Mouse (Mus musculus): ENCODE results near the gene Cyp26b1. TPM values are rescaled to one million over a fixed set of nuclear protein-coding genes. Genes with fewer than 3 reads are reported as not detected.

Gene Cyp26b1
- 2.3 and 2.7 TPM in 2 replicates for polyA plus RNA-seq (2016; fragmentation: Nextera tagmentation; extraction: Ambion mirVana)

GRCm38 (mm10) chr6:84593693-84594092 lies at the start of gene Cyp26b1:
Gene Cyp26b1 (minus strand): TSS chr6:84593908.
- peaks cover 43% of the 10 kb centered on the region for H3K27me3 ChIP-seq (ENCODE audit: insufficient read depth, poor library complexity, severe bottlenecking)
- H3K9me3 ChIP-seq: no peaks in the 10 kb centered on the region
- H3K36me3 ChIP-seq: no peaks in the 10 kb centered on the region
- no peak within 1 kb of the TSS for H3K4me3 ChIP-seq
- WGBS: 82% methylated on average over 10 of the region's 10 CpGs
- 0 out of 2 replicates have a peak within 1 kb of the TSS, but pooled peaks have one; percentile 12 for H3K27ac ChIP-seq
- H3K4me1 ChIP-seq: peaks cover 32% of the 10 kb centered on the region
- peak; percentile 68 for DNase-seq (ENCODE audit: low spot score)

DNA sequence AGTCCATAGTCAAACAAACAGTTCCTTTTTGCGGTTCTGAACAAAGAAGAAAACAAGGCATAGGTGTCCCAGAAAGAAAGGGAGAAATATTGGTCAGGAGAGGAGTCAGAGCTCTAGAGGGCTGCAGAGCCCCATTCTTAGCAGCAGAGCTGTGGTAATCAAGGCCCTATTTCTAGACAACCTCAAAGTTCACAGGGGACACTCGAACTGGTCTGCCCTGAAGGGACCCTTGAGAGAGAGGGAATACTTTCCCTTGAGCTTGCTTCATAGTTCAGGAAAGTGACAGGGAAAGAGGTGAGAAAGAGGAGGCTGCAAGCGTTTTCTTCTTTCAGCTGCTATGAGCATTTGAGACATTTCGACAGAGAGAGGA lies 47.3 kb upstream of the Cyp26b1 start:
- no peak for DNase-seq (ENCODE audit: low spot score)
- H3K9me3 ChIP-seq: no peaks in the 10 kb centered on the region
- H3K4me3 ChIP-seq: no peak overlapping the region
- peaks cover 25% of the 10 kb centered on the region for H3K4me1 ChIP-seq
- H3K27me3 ChIP-seq (ENCODE audit: insufficient read depth, poor library complexity, severe bottlenecking): no peaks in the 10 kb centered on the region
- peak overlapping the region; percentile 37; the same call in 1 of the 2 replicates for H3K27ac ChIP-seq
- no peaks in the 10 kb centered on the region for H3K36me3 ChIP-seq
- 62% methylated on average over 4 of the region's 4 CpGs for WGBS

- H3K36me3 ChIP-seq: no peaks in the 10 kb centered on the region
- no peak overlapping the region for H3K4me3 ChIP-seq
- H3K4me1 ChIP-seq: peaks cover 25% of the 10 kb centered on the region
- peak; percentile 78 for DNase-seq (ENCODE audit: low spot score)
- peak overlapping the region; percentile 37; the same call in 1 of the 2 replicates for H3K27ac ChIP-seq
- no peaks in the 10 kb centered on the region for H3K9me3 ChIP-seq
- no peaks in the 10 kb centered on the region for H3K27me3 ChIP-seq (ENCODE audit: insufficient read depth, poor library complexity, severe bottlenecking)
- 34% methylated on average over 9 of the region's 9 CpGs for WGBS
Measured at GRCm38 (mm10) chr6:84640324-84641061, 46.8 kb upstream of the Cyp26b1 start.

DNA sequence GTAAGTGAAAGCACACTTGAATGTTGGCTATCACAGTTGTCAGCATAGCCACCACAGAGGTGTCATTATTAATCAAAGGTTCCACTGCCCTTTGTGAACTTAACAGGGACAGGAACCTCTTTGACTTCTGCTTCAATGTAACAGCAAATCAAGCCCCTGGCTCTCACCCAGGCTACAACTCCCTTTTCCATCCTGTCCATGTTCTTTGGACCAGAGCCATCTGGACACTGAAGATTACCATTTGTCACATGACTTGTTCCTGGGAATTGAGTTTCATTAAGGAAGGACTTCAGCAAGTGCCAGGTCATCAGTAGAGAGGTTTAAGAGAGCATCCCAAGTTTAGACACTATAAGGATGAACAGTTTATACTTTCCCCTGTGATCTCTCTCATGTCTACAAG lies 44.5 kb upstream of the Cyp26b1 start:
- DNase-seq (ENCODE audit: low spot score): no peak
- no peak overlapping the region for H3K4me3 ChIP-seq

DNA sequence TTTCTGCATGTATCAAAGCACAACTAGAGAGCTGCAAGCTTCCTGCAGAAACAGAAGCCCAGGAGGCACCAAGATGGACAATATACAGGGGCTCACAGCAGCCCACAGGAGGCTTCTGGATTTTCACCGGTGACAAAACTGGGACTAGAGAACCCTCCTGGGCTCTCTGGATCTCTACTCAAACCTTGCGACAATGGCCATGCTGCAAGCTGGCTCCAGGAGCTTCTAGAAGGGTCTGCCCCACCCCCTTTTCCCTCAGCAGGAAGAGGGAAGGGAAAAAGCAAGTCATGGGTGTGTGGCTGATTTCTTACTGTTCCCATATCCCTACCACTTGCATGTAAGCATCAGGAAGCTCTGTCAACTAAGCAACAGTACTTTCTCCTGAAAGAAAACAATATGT lies 37.9 kb upstream of the Cyp26b1 start:
- H3K4me1 ChIP-seq: peaks cover 11% of the 10 kb centered on the region
- H3K27me3 ChIP-seq (ENCODE audit: insufficient read depth, poor library complexity, severe bottlenecking): no peaks in the 10 kb centered on the region
- H3K4me3 ChIP-seq: no peak overlapping the region
- peak; percentile 72 for DNase-seq (ENCODE audit: low spot score)
- no peaks in the 10 kb centered on the region for H3K9me3 ChIP-seq
- no peak overlapping the region for H3K27ac ChIP-seq
- WGBS: 84% methylated on average over 2 of the region's 2 CpGs
- no peaks in the 10 kb centered on the region for H3K36me3 ChIP-seq

More for the DNA sequence above, 44.5 kb upstream of the Cyp26b1 start:
- Histone ChIP-seq H3K27me3 (ENCODE audit: insufficient read depth, poor library complexity, severe bottlenecking) (no peaks in the 10 kb centered on the region), H3K9me3 (no peaks in the 10 kb centered on the region), H3K27ac (no peak overlapping the region), H3K4me1 (peaks cover 25% of the 10 kb centered on the region), H3K36me3 (no peaks in the 10 kb centered on the region)

GRCm38 (mm10) chr6:84630276-84630675 lies 36.6 kb upstream of the Cyp26b1 start:
- 57% methylated on average over 1 of the region's 1 CpGs for WGBS
- Histone ChIP-seq H3K9me3 (no peaks in the 10 kb centered on the region), H3K27me3 (ENCODE audit: insufficient read depth, poor library complexity, severe bottlenecking) (no peaks in the 10 kb centered on the region), H3K4me3 (no peak overlapping the region), H3K27ac (no peak overlapping the region), H3K36me3 (no peaks in the 10 kb centered on the region), H3K4me1 (peaks cover 11% of the 10 kb centered on the region)
- peak; percentile 2 for DNase-seq (ENCODE audit: low spot score)

DNA sequence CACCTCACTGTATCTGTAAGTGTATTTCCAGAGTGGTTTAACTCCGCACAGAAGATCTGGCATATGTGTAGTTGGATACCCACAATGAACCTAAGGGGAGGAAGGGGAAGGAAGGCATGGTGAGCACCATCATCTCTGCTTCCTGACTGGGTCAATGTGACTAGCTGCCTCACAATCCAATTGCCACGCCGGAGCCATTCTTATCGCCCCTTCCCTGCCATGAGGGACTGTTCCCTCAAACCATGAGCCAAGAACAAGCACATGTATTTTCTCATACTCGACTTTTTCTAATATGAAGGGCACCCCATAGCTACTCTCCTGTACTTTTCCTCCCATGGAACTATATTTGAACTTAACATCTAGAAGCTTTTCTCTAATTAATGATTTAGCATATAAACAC lies 35.1 kb upstream of the Cyp26b1 start:
- no peak overlapping the region for H3K27ac ChIP-seq
- DNase-seq (ENCODE audit: low spot score): peak; percentile 52
- 81% methylated on average over 5 of the region's 5 CpGs for WGBS
- H3K27me3 ChIP-seq (ENCODE audit: insufficient read depth, poor library complexity, severe bottlenecking): no peaks in the 10 kb centered on the region
- H3K9me3 ChIP-seq: no peaks in the 10 kb centered on the region
- H3K4me3 ChIP-seq: no peak overlapping the region
- no peaks in the 10 kb centered on the region for H3K36me3 ChIP-seq
- H3K4me1 ChIP-seq: peaks cover 11% of the 10 kb centered on the region

DNA sequence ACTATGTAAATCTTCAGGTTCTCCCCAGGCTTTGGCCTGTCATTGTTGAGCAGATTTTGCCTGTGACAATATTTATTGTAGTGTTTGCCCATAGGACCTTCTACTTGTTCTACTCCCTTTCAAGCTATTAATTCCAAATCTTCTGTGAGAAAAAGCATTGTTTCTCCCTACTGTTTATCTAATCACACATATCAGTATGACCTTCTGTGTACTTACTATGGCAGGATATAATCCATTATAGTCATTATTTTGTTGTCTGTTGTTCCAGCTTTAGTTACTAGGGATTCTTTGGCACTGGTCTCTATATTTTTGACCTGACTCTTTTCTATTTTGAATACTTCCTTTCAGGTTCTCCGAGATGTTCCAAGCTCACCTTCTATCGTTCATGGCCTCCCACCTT lies 32.7 kb upstream of the Cyp26b1 start:
- WGBS: 90% methylated on average over 2 of the region's 2 CpGs

DNA sequence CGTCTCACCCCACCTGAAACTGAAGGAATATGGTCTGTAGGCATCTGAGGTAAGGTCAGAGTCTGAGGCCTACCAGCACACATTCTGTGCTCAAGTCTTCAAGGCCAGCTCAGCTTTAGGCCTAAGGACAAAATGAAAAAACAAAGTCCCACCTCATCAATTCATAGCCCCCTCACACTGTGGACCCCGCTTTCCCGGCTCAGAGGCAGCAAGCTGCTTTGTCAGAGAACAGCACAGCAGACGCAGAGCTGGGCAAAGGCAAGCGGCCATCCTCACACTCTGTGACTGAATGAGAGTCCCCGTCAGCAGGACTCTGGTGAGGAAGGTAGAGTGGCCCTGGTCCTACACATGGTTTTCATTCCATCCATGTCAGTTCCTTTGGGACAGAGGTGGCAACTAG lies 25.5 kb upstream of the Cyp26b1 start:
- 82% methylated on average over 6 of the region's 6 CpGs for WGBS
- no peaks in the 10 kb centered on the region for H3K4me1 ChIP-seq
- H3K36me3 ChIP-seq: 0 out of 2 replicates have a peak, but pooled peaks cover 15% of the 10 kb centered on the region

More for the DNA sequence above, 32.7 kb upstream of the Cyp26b1 start:
- H3K27ac ChIP-seq: no peak overlapping the region
- DNase-seq (ENCODE audit: low spot score): no peak
- no peaks in the 10 kb centered on the region for H3K27me3 ChIP-seq (ENCODE audit: insufficient read depth, poor library complexity, severe bottlenecking)
- no peak overlapping the region for H3K4me3 ChIP-seq
- H3K36me3 ChIP-seq: no peaks in the 10 kb centered on the region
- peaks cover 4% of the 10 kb centered on the region for H3K4me1 ChIP-seq
- no peaks in the 10 kb centered on the region for H3K9me3 ChIP-seq

GRCm38 (mm10) chr6:84617051-84617450 lies 23.3 kb upstream of the Cyp26b1 start:
- 89% methylated on average over 1 of the region's 1 CpGs for WGBS
- Histone ChIP-seq H3K4me1 (no peaks in the 10 kb centered on the region), H3K27me3 (ENCODE audit: insufficient read depth, poor library complexity, severe bottlenecking) (no peaks in the 10 kb centered on the region), H3K36me3 (0 out of 2 replicates have a peak, but pooled peaks cover 15% of the 10 kb centered on the region), H3K9me3 (no peaks in the 10 kb centered on the region), H3K4me3 (no peak overlapping the region), H3K27ac (no peak overlapping the region)
- peak; percentile 56 for DNase-seq (ENCODE audit: low spot score)

More for the DNA sequence above, 25.5 kb upstream of the Cyp26b1 start:
- Histone ChIP-seq H3K4me3 (no peak overlapping the region), H3K27me3 (ENCODE audit: insufficient read depth, poor library complexity, severe bottlenecking) (no peaks in the 10 kb centered on the region), H3K9me3 (no peaks in the 10 kb centered on the region), H3K27ac (no peak overlapping the region)
- DNase-seq (ENCODE audit: low spot score): peak; percentile 57

GRCm38 (mm10) chr6:84616586-84616985 lies 22.9 kb upstream of the Cyp26b1 start:
- H3K4me1 ChIP-seq: no peaks in the 10 kb centered on the region
- H3K9me3 ChIP-seq: no peaks in the 10 kb centered on the region
- H3K27ac ChIP-seq: no peak overlapping the region
- 0 out of 2 replicates have a peak, but pooled peaks cover 15% of the 10 kb centered on the region for H3K36me3 ChIP-seq
- H3K27me3 ChIP-seq (ENCODE audit: insufficient read depth, poor library complexity, severe bottlenecking): no peaks in the 10 kb centered on the region
- 75% methylated on average over 1 of the region's 1 CpGs for WGBS
- H3K4me3 ChIP-seq: no peak overlapping the region
- peak; percentile 64 for DNase-seq (ENCODE audit: low spot score)

GRCm38 (mm10) chr6:84613561-84613960 lies 19.9 kb upstream of the Cyp26b1 start:
- WGBS: 80% methylated on average over 3 of the region's 3 CpGs
- Histone ChIP-seq H3K4me3 (no peak overlapping the region), H3K27ac (no peak overlapping the region), H3K36me3 (0 out of 2 replicates have a peak, but pooled peaks cover 2% of the 10 kb centered on the region), H3K9me3 (no peaks in the 10 kb centered on the region), H3K27me3 (ENCODE audit: insufficient read depth, poor library complexity, severe bottlenecking) (no peaks in the 10 kb centered on the region), H3K4me1 (no peaks in the 10 kb centered on the region)
- no peak for DNase-seq (ENCODE audit: low spot score)

- Histone ChIP-seq H3K4me3 (no peak overlapping the region), H3K4me1 (no peaks in the 10 kb centered on the region), H3K9me3 (no peaks in the 10 kb centered on the region), H3K36me3 (no peaks in the 10 kb centered on the region), H3K27ac (no peak overlapping the region), H3K27me3 (ENCODE audit: insufficient read depth, poor library complexity, severe bottlenecking) (no peaks in the 10 kb centered on the region)
- 26% methylated on average over 1 of the region's 1 CpGs for WGBS
- DNase-seq (ENCODE audit: low spot score): peak; percentile 45
Measured at GRCm38 (mm10) chr6:84601136-84601889, 7.6 kb upstream of the Cyp26b1 start.
